Mouse (Mus musculus): Measurements from ENCODE around the gene 2410004B18Rik. TPM values are rescaled to one million over a fixed set of nuclear protein-coding genes. Genes with fewer than 3 reads are reported as not detected.

Gene 2410004B18Rik
- total and polyA plus RNA-seq, 2 experiments: 3.6 to 6.7 TPM

DNA sequence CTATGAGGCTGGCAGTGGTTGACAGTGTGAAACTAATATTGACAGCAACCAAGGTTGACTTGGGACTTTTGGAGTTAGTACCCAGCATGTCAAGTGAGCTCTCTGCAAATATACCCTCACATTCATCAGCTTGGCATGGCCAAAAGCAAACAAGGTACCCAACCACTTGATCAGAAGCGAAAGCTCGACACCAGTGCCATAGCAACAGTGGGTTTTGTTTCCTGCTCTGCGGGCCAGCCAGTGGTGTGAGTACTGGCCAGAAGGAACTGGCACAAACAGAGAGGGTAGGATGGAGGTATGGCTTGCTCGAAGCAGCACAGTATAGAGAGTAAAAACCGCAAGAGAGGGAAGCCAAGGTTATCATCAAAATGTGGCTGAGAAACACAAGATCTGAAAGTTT is 21.4 kb upstream of the 2410004B18Rik start:
- H3K36me3 ChIP-seq (ENCODE audit: control insufficient read depth, insufficient read depth, low read length): no peaks in the 10 kb centered on the region
- H3K27me3 ChIP-seq (ENCODE audit: control insufficient read depth, insufficient read depth, low read length): no peaks in the 10 kb centered on the region
- H3K9ac ChIP-seq (ENCODE audit: low read depth, low read length): no peak overlapping the region
- no peak overlapping the region for H3K4me3 ChIP-seq (ENCODE audit: insufficient read depth, low read depth, low read length)
- TF ChIP-seq CTCF (IDR thresholded peaks at IDR 0.05; ENCODE audit: low read depth, low read length): no peak
- no peak for TF ChIP-seq POLR2A (IDR thresholded peaks at IDR 0.05; ENCODE audit: extremely low read depth, insufficient read depth, low read length)
- WGBS: 36% methylated on average over 5 of the region's 5 CpGs
- no peak overlapping the region for H3K27ac ChIP-seq (replicated peaks; ENCODE audit: insufficient read depth, low read depth, low read length)
- H3K4me1 ChIP-seq (ENCODE audit: control insufficient read depth, insufficient read depth, low read length): peaks cover 11% of the 10 kb centered on the region
- H3K79me2 ChIP-seq (ENCODE audit: control insufficient read depth, insufficient read depth, low read length): no peaks in the 10 kb centered on the region
- peak; percentile 95 for DNase-seq (ENCODE audit: extremely low read depth, low read depth, low spot score)

DNA sequence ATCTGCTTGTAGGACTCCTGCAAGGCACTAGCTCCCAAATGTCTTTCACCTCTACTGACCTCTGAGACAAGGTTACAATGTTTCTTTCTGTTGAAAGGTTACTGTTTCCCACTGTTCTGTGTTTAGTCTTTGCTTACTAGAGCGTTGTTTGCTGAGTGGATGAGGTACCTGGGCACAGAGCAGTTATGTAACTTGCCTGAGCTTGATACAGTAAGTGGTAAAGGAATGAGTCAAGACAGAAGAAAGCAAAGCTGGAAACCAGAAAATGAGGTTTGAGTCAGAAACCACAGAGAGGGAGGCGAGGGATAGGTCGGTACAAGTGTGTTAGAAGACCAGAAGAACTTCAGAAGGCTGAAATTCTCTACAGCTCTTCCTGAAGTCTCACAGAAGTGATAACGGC is 21.0 kb upstream of the 2410004B18Rik start:
- 73% methylated on average over 4 of the region's 4 CpGs for WGBS
- peak; percentile 58 for DNase-seq (ENCODE audit: extremely low read depth, low read depth, low spot score)
- H3K36me3 ChIP-seq (ENCODE audit: control insufficient read depth, insufficient read depth, low read length): no peaks in the 10 kb centered on the region
- no peak overlapping the region for H3K4me3 ChIP-seq (ENCODE audit: insufficient read depth, low read depth, low read length)
- peaks cover 11% of the 10 kb centered on the region for H3K4me1 ChIP-seq (ENCODE audit: control insufficient read depth, insufficient read depth, low read length)
- H3K27me3 ChIP-seq (ENCODE audit: control insufficient read depth, insufficient read depth, low read length): no peaks in the 10 kb centered on the region
- no peak overlapping the region for H3K27ac ChIP-seq (replicated peaks; ENCODE audit: insufficient read depth, low read depth, low read length)
- no peak overlapping the region for H3K9ac ChIP-seq (ENCODE audit: low read depth, low read length)
- TF ChIP-seq CTCF (IDR thresholded peaks at IDR 0.05; ENCODE audit: low read depth, low read length) (no peak), POLR2A (IDR thresholded peaks at IDR 0.05; ENCODE audit: extremely low read depth, insufficient read depth, low read length) (no peak)
- no peaks in the 10 kb centered on the region for H3K79me2 ChIP-seq (ENCODE audit: control insufficient read depth, insufficient read depth, low read length)

DNA sequence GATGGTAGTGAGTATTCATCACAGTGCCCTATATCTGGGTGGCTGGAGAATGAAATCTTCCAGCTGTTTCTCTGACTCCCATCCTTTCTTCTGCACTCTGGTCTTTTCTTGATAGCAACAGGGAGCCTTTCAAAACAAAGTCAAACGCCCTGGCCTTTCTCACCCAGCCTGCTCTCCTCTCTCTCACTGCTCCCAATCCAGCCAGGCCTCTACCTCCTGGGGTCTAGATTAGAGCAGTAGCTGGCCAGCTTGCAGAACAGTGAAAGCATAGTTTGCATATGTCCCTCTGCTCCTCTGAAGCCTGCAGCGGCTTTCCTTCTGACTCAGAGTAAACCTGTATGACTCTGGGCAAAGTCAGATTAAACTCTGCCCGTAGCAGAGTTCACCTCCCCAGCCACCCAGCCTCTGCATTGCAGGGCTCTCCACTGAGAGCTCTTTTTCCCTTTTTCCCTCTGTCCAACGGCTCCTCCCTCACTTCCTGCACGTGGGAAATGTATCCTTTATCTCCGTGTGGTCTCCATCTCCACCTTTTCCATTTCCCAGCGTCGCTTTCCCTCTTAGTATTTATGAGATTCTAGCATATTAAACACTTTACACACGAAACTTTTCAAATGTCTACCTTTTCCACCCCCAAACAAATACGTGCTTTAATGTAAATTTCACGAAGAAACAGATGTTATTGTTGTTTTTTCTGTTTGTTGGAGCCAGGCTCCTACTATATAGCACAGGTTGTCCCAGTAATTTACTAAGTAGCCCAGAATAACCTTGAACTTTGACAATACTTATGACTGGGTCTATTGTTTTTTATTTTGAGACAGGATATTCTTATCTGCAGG is 15.6 kb upstream of the 2410004B18Rik start, which contains the start of gene Bcl10:
Gene Bcl10, plus strand, starts transcription at position 786 of the 836 bp plus-strand sequence.
- H3K27ac ChIP-seq (replicated peaks; ENCODE audit: insufficient read depth, low read depth, low read length): peak within 1 kb of the TSS; percentile 64
- WGBS: 52% methylated on average over 11 of the region's 11 CpGs
- no peak for TF ChIP-seq CTCF (IDR thresholded peaks at IDR 0.05; ENCODE audit: low read depth, low read length)
- TF ChIP-seq POLR2A (IDR thresholded peaks at IDR 0.05; ENCODE audit: extremely low read depth, insufficient read depth, low read length): no peak
- H3K9ac ChIP-seq (ENCODE audit: low read depth, low read length): peak within 1 kb of the TSS; percentile 58
- no peaks in the 10 kb centered on the region for H3K36me3 ChIP-seq (ENCODE audit: control insufficient read depth, insufficient read depth, low read length)
- H3K4me1 ChIP-seq (ENCODE audit: control insufficient read depth, insufficient read depth, low read length): peaks cover 7% of the 10 kb centered on the region
- DNase-seq (ENCODE audit: extremely low read depth, low read depth, low spot score): no peak
- peak within 1 kb of the TSS; percentile 16; the same call in 1 of the 2 replicates for H3K4me3 ChIP-seq (ENCODE audit: insufficient read depth, low read depth, low read length)
- peaks cover 10% of the 10 kb centered on the region; the same call in 1 of the 2 replicates for H3K79me2 ChIP-seq (ENCODE audit: control insufficient read depth, insufficient read depth, low read length)
- no peaks in the 10 kb centered on the region for H3K27me3 ChIP-seq (ENCODE audit: control insufficient read depth, insufficient read depth, low read length)

DNA sequence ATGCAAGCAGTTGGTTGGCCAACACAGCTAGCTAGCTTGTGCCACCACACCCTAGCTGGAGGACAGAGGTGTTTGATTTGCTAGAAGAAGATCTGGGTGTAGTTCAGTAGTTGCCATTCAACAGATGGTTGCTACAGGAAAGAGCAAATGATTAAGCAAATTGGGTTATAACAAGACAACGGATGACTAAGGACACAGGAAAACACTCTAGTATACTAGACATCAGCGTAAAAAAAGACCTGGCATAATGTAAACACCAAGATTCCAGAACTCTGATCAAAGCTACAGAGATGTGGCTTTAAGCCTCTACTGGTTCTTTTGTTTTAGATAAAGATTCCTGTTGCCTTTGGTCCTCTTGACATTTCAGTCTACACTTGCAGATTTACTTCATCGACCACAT is 14.8 kb upstream of the 2410004B18Rik start:
- peaks cover 7% of the 10 kb centered on the region for H3K4me1 ChIP-seq (ENCODE audit: control insufficient read depth, insufficient read depth, low read length)
- TF ChIP-seq POLR2A (IDR thresholded peaks at IDR 0.05; ENCODE audit: extremely low read depth, insufficient read depth, low read length) (no peak), CTCF (IDR thresholded peaks at IDR 0.05; ENCODE audit: low read depth, low read length) (no peak)
- no peaks in the 10 kb centered on the region for H3K36me3 ChIP-seq (ENCODE audit: control insufficient read depth, insufficient read depth, low read length)
- H3K27me3 ChIP-seq (ENCODE audit: control insufficient read depth, insufficient read depth, low read length): no peaks in the 10 kb centered on the region
- H3K79me2 ChIP-seq (ENCODE audit: control insufficient read depth, insufficient read depth, low read length): peaks cover 13% of the 10 kb centered on the region; the same call in 1 of the 2 replicates
- no peak overlapping the region for H3K27ac ChIP-seq (replicated peaks; ENCODE audit: insufficient read depth, low read depth, low read length)
- WGBS: 55% methylated on average over 3 of the region's 3 CpGs
- H3K9ac ChIP-seq (ENCODE audit: low read depth, low read length): no peak overlapping the region
- no peak for DNase-seq (ENCODE audit: extremely low read depth, low read depth, low spot score)
- H3K4me3 ChIP-seq (ENCODE audit: insufficient read depth, low read depth, low read length): no peak overlapping the region

DNA sequence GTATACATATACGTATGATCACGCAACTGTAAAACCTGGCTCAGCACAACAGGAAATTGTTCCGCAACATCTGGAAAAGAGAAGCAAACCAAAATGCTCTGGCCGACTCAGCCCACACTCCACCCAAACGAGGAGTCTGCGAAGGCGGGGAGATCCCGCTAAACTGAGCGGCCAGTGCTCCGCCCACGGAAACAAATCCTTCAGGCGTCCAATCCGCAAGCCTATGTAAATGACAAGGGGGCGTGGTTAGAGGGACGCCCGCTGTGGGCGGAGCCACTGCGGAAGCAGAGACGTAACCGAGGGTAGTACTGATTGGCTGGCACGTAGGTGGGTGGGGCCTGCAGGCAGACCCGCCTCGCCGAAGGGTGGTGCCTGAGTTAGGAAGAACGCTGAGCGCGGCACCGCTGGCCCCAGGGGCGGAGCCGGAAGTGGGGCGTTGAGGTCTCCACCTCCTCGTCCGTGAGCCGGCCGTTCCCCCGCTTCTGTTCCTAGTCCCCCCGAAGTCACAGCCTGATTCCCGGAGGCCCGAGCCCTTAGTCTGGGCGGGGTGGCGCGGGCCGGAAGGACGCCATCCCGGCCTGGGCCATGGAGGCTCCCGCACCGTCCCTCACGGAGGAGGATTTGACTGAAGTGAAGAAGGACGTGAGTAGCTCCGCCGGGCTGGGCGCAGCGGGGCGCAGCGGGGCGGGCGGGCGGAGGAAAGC is 13.8 kb upstream of the 2410004B18Rik start:
- peaks cover 13% of the 10 kb centered on the region; the same call in 1 of the 2 replicates for H3K79me2 ChIP-seq (ENCODE audit: control insufficient read depth, insufficient read depth, low read length)
- peak overlapping the region; percentile 90 for H3K9ac ChIP-seq (ENCODE audit: low read depth, low read length)
- H3K36me3 ChIP-seq (ENCODE audit: control insufficient read depth, insufficient read depth, low read length): no peaks in the 10 kb centered on the region
- H3K27me3 ChIP-seq (ENCODE audit: control insufficient read depth, insufficient read depth, low read length): no peaks in the 10 kb centered on the region
- peak overlapping the region; percentile 79 for H3K27ac ChIP-seq (replicated peaks; ENCODE audit: insufficient read depth, low read depth, low read length)
- DNase-seq (ENCODE audit: extremely low read depth, low read depth, low spot score): peak; percentile 97
- TF ChIP-seq CTCF (IDR thresholded peaks at IDR 0.05; ENCODE audit: low read depth, low read length) (no peak), POLR2A (IDR thresholded peaks at IDR 0.05; ENCODE audit: extremely low read depth, insufficient read depth, low read length) (peak; percentile 86)
- peaks cover 7% of the 10 kb centered on the region for H3K4me1 ChIP-seq (ENCODE audit: control insufficient read depth, insufficient read depth, low read length)
- H3K4me3 ChIP-seq (ENCODE audit: insufficient read depth, low read depth, low read length): peak overlapping the region; percentile 81
- under 1% methylated on average over 58 of the region's 58 CpGs for WGBS
